Mouse (Mus musculus) frontal cortex, adult 2 months (tissue): ENCODE results near the gene Kalrn. TPM values are rescaled to one million over a fixed set of nuclear protein-coding genes. Genes with fewer than 3 reads are reported as not detected.
"Not testable (repeated sequence)": the region's sequence is repeated elsewhere in the genome, so short reads cannot be mapped to it uniquely, and the experiment has no call there.

Source experiments
- DNase-seq, 2 experiments: peaks; one replicate each; pipeline ENCODE4 v3.0.0; 2022; ENCODE audit warnings: low spot score in 1 of 2; ENCODE audit errors: extremely low spot score in 1 of 2
- polyA plus RNA-seq: library from polyadenylated mRNA; depleted of rRNA; stranded (reverse); fragments of >200 nt; gene quantifications from 2 replicates; pipeline ENCODE4 v1.2.3, GENCODE M21; 2012

Gene Kalrn
- polyA plus RNA-seq, 1 experiment: 177 TPM

DNA sequence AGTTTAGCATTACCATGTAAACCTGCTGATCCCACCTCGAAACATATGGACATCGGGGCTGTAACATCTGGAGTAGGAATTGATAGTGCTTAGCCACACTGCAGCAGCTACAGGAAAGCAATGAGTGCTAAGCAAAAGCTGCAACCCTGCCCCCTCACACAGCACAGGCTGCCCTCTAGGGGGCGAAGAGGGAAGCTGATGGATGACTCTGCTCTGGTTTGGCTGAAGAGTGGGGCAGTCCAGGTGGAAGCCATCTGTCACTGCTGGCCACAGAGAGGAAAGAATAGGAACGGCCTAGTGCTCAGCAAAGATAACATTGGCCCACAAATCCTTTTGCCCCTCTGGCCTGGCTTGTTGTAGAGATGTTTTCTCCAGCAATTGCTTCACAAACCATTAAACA, 250.8 kb downstream of the Kalrn start:
- peak in 1 of 2 experiments; percentile 68 for DNase-seq

DNA sequence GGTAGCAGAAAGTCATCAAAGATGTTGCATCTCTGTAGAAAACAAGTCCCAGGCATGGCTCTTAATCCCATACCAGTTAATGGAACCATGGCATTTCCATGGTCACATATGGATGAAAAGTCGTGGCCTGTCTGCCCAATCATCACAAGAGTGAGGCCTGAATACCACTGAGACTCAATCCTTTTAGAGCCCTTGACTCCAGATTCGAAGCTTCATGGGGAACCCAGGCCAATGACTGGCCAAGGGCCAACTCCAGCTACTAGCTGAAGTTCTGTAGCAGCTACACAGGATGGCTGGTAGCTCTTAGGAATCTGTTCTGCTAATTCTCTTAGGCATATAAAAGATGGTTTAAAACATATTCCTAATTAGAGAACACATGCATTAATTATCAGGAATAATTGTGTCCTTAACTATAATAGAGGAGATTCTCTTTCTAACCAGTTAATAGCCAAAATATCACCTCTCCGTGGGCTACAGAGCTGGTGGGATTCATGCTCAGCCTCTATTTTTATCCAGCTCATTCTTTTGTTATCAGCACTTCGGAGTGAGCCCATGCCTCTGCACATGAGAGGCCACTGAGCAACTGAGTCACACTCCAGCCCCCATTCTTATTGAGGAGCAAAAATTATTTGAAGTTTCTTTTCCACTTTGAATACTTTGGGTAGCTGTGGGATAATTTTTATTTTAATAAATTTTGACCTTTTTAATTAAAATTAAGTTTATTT, 252.1 kb downstream of the Kalrn start:
- DNase-seq: no peak

DNA sequence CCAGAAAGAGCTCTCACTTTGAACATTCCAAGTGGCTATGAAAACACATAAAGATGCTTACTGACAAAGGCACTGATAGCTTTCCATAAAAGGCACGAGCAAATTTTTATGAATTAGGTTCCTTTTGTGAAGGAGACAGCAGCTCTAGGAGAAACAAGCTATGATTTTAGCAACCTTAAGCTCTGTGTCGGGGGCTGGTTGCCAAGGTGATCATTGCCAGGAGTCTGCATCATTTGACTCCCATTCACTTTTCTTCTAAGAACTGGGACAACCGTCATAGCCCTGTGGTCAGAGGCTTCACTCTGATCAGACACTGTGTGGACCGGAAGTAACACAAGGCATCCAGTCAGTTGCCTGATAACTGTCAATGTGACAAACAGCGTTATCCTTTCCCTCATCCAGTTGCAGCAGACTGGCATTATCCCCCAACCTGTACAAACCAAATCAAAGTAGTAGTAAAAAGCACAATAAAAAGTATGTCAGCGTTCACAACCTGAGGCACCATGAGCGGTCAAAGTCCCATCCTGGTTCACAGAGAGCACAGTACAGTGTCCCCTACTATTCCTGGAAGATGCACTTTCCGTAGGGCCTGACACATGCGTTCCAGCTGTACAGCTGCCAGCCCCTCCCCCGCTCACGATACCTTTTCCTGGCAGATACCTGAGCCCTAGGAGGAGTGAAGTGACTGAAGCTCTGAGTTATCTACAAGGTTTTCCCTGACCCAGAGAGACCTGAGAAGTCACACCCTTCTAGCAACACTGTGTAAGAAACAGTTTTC, 253.1 kb downstream of the Kalrn start:
- peak in 1 of 2 experiments; percentile 72 for DNase-seq

DNA sequence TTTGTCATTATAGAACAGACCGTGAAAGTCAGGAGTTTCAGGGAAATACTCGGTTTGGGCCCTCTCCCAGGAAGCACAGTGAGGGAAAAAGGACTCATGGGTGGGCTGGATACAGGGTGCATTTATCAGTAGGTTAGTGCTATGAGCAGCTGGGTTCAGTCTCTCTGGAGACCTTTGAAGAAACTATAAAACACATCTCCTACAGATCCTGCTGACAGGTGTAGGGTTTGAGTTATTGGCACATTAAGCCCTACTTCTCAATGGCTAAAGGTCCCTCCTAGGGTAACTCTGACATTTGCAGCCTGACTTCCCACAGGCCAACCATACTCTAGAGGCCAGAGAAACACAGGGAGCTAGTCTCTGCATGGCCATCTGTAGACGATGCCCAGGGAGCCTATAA, 256.2 kb downstream of the Kalrn start:
- no peak for DNase-seq

DNA sequence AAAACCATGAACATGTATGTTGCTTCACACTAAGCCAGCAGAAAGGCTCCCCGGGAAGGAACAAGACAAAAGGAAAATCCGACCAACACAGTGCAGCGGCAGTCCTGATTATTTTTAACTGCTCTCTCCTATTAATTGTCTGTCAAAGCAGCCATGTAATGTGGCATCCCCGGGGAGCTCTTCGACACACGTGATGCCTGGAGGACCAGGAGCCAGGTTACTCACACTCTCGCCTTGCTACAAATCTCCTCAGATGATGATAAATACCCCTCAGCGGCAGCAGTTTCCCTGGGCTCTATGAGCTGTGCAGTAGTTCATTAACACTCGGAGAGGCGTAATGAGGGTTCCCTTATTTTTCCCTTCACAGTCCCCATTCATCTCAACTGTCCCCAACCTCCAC, 257.1 kb downstream of the Kalrn start:
- no peak for DNase-seq

DNA sequence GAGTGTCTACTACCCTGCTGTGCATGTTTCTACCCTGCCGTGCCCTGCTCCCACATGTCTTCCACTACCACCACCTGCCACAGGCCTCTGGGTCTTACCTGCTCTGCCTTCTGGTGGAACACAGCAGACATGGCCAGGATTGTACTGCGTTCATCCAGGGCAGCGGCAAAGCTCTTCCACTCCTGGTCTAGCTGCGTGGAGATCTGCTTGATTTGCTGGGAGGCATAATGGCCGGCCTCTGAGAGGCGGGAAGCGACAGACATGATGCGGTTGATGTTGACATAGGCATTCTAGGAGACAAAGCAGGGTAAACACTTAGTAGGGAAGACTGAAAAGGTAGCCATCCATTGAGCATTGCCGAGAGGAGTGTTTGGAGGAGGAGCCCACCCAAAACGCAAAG, 259.3 kb downstream of the Kalrn start:
- no peak for DNase-seq

DNA sequence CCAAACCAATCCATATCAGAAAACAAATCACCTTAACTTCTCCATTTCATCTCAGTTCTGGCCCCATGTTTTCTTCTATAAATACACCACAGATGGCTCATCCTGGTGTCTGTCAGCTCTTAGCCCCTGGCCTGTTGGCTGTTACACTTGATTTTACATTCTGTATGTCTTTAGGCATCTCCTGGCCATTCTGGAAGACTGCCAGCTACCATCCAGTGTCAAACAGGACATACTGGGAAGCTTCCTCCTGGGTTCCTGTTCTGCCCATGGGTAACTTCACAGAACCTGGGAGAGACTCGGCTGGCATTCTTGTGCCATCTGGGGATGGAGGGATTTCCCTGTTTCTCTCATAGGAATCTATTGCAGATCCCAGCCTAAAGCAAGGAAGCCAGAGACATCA, 261.8 kb downstream of the Kalrn start:
- DNase-seq: no peak

DNA sequence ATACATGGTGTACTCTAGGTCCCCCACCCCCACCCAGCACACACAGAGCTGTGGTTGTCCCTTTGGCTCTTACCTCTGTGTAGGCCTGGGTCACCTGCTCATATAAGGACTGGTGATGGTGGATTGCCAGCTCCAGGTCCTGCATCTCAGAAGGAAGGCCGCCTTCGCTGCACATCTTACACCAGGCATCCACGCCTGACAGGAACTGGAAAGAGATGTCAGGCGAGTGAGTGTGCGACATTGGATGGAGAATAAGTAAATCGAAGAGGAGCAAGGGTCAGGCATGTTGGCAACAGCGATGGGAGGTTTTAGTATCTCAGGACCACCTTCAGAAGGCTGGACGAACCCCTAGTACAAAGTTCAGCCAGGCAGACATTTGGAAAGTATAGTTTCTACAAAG, 263.0 kb downstream of the Kalrn start:
- DNase-seq: no peak

DNA sequence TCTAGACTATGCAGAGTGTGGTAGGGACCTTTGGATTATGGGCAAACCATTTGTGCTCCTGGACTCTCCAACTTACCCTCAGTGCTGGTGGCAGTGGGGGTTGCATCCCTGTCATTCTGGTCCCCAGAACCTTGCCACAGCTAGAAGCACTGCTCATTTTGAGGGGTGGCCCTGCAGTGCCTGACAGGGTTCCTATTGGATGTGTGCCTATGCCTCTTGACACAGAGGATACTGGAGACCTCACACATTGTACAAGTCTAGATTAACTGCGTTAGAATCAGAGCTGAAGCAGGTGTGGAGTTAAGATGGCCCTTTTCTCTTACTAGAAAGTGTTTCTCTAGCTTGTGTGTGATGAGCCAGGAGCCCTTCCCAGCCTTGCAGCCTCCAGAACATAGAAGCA, 265.0 kb downstream of the Kalrn start:
- DNase-seq: no peak

DNA sequence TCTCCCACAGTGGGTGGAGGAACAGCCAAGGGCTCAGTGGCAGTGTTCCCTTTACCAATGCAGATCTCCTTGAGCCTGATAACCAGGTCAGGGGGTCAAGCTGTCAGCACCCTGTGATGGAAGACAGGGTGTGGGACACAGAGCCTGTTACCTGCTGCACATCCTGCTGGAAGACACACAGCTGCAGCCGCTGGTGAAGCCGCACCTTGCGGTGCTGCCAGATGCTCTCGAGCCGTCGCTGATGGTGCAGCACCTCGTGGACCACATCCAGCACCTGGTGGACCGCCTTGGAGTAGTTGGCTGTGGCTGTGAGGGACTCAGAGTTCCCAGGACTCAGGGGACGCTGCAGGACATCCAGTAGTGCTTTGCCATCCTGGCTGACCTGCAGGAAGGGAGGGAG, 265.9 kb downstream of the Kalrn start:
- no peak for DNase-seq

DNA sequence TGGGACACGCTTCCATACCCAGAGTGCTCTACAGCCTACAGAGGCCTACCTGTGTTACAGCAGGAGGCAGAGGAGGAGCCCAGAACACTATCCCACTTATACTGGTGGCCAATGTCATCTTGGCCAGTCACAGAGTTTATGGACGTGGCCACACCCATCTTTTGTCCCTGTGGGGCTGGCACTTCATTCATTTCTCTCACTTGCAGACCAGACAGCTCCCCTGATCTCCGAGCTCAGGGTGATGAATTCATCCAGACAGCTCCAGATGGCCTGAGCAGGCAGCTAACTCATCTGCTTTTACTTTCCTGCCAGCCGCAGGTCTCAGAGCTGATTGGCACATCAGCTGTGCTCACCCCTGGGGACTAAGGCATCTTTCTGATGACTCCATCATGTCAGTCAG, 267.7 kb downstream of the Kalrn start:
- DNase-seq: no peak

DNA sequence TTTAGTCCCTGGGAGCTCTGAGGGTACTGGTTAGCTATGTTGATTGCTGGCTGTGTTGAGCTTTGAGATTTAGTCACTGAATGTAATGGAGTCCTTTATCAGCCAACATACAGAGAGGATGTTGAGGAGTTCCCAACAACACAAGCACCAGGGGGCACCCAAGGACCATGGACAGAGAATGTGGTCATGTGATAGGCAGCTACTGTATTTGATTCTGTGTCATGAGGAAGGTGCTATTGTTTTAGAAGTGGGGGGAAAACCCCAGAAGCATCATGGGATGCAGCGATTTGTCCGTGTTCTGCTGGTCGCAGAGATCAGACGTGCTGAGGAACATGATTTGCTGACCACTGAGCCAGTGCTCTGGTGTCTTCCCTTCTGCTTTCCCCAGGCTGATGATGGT, 269.5 kb downstream of the Kalrn start:
- DNase-seq: not testable (repeated sequence)

DNA sequence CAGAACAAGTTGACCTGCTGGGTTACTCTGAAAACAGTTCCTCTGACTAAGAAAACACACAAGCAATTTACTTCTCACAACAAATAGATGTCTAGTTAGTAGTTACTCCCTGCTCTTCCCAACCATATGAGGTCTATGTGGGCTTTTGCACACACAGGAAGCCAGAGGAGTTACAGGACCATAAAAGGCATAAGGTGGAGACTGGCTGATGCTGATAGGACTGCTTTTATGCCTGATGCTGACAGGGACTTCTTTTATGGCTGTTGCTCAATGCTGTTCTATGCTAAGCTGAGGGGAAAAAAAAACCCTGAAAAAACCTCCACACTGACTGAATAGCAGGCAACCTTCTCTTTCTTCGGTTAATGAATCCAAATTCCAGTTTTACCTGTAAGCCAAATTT, 270.8 kb downstream of the Kalrn start:
- no peak for DNase-seq

DNA sequence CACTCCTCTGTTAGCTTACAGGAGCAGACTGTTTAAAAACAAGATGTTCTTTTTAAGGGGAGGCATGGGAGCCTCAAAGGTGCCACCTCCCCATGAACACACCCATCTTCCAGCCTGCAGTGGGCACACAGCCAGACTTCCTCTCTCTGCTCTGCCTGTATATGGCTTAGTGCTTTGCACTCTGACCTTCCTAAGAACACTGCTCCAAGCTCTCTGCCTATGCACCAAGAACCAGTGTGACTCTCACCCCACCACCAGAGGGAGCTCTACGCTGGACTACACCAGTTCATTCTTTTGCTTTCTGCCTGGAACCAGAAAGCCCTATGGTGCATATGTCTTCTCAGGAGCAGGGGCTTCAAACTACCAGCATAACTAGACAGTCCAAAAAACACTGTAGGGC, 271.3 kb downstream of the Kalrn start:
- peak in 1 of 2 experiments; percentile 35 for DNase-seq

DNA sequence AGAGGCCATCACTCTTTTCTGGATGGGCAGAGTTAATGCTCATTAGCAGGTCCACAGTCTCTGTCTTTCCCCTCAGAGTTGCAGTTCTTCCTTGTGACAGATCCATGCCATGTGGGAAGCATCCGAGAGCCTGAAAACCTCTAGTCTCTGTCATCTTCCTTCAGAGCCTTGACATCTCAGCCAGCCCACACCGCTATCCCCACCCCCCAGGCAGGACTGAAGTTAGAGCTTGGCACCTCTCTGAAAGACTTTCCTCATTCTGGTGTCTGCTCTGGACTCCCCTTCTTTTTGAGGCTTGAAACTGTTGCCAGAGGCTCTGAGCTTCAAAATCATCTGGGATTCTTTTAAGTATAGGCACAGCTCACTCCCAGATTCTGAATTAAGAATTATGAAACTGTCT, 274.1 kb downstream of the Kalrn start:
- no peak for DNase-seq

DNA sequence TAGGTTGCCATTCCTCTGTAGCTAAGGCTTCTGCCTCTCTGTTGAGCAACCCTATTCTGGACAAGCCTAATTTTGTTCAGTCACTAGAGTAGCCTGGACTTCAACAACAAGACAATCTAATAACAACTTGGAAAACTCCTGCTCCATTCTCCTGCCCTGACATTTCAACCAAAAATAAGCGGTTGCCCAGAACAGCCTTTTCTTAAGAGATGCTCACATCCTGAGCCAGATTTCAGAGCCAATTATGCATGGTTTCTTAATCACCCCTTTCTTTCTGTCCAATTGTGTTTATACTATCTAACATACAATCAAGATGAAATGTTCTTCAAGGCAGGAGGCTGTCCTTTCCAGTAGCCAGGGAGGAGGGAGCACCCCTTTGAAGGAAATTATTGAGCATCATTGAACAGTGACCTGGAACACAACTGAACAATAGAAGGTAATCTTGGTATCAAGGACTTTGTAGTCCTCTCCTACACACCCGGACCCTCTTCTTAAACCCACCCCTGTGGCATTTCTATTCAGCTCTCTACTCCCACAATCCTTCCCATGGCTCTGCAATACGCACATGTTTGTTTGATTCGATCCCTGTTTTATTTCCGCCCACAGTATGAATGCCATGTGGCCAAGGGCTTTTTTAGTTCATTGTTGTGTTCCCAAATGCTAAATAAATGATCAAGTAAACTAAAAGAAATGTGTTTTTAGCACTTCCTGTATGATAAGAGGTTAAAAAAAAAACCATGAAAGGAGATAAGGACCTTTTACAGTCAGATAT, 275.2 kb downstream of the Kalrn start:
- no peak for DNase-seq

DNA sequence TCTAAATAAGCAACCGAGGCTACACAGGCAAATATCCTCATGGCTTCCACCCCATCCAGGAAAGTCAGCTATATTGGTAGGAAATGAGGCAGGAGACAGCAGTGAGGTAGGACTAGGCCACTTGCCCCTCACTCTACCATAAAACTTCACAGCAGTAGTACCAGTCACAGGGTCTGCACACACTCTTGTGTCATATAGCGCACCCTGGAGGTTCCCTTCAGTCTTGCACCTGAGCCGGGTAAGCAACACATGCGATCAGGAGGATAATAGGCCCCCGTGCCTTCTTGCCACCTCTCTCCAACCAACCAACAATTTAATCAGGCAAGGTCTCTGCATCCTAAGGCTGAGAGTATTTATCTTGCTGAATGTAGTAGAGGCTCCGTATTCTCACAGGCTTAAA, 278.8 kb downstream of the Kalrn start:
- no peak for DNase-seq

DNA sequence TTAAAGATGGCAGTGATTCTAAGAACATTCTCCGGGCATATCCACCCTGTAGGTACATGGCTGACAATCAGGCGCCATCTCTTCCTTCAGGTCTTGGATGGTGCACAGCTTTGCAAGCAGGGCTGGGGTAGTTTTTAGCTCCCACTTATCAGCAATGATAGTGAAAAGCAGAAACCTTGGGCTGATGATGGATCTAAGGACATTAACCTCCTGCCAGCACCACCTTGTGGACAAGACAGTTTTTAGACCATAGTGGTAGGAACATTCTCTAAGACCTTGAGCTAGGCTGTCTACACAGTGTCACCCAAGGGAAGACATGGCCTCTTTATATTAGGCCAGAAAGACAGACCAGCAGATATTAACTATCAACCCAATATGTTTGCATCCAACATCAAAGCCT, 279.7 kb downstream of the Kalrn start:
- DNase-seq: no peak

DNA sequence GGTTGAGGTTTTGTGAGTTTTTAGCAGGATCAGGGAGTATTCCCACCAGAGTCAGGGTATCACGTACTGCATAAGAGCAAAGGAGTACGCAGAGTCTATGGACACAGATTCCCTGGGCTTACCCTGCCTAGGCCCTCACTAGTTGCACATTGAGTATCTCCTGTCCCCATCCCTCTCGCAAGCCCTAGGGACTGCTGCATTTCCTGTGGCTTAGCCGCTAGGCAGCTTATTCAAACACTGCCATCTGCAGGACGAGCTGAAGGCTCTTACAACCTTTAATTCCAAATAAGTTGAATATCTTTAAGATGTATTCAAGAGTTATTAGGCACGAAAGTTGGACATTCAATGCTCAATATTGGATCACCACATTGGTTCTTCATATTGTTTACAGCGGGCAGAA, 283.7 kb downstream of the Kalrn start:
- DNase-seq: peak in 1 of 2 experiments; percentile 55

DNA sequence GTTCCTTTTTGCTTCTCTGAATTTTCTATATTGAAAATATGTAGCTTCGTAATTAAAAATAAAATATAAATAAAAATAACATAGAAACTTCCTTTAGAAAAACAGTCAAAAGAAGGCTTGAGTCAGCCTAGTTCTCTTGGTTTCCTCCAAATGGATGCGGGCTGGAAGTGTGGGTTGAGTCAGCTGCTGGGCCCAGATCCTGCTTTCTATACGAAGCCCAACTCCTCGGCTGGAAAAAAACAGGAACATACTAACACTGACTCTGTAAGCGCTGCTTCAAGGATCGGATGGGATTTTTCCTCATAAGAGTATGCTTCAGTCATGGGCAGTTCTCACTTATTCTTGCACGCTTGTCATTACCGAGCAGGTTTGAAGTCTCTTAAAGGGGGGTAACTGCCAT, 291.3 kb downstream of the Kalrn start:
- peak; percentile 50 to 66 for DNase-seq

DNA sequence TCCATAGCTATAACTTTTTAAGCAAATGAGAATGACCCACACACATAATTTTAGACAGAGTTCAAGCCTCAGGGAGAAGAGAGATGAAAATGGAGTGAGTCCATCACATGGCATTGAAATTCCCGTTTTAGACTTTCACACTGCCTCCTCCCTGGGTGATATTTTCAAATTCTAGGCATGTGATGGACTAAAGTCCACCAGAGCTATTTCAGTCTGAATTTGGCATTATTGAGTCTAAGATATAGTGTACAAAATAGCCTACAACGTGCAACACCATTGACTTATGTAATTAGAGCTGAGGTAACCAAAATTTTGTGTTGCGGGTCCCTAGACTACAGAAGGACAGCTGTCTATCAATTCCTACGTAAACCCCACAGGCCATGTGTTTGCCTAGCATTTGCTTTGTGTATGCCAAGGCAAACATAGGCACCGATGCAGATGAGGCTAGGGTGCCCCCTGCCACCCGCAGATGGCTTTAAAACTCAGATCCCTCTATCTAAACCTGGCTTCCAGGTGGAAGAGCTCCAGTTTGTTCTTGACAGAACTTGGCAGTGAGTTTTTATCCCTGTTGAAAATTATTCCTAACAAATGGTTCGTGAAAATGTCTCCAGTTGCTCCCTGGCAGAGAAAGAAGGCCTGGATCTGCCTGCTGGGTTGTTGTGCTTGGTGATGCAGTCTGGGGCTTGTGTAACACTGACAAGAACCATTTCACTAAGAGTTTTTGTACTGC, 293.5 kb downstream of the Kalrn start:
- DNase-seq: peak; percentile 56 to 65
